Mouse (Mus musculus) thymus, postnatal 4 days (tissue): ENCODE measurements at regions not wholly inside any gene's neighbourhood (a gene's known extent, or its start where the extent isn't known, plus 50 kb on each side); places are given as distances from the start of the nearest gene placed in this dataset.

Experiments used
- DNase-seq: peaks from one replicate; pipeline ENCODE4 v3.0.0; 2021

- no peak for DNase-seq
Measured at GRCm38 (mm10) chr15:57542630-57543029, 65.2 kb upstream of the Slc22a22 start.

GRCm38 (mm10) chr15:57535514-57535913, 58.1 kb upstream of the Slc22a22 start:
- no peak for DNase-seq
